In genomic region chr8:70083285-70083684, GRCm38 (mm10) we compare ENCODE assay signal across 7 mouse cellular contexts. TPM values are rescaled to one million over a fixed set of nuclear protein-coding genes. Genes with fewer than 3 reads are reported as not detected.
DNase-seq lines count a peak whose midpoint lies in the region; ATAC-seq and TF ChIP-seq lines count a peak whose summit lies in the region.

TSS of gene Hapln4 (plus strand) at chr8:70083457.

- WGBS in hindbrain, embryonic 13.5 days, result 2% methylated on average over 26 of the region's 26 CpGs
- under 1% methylated on average over 26 of the region's 26 CpGs for WGBS in stomach, embryonic 14.5 days

- H3K4me2 ChIP-seq in CH12.LX (ENCODE audit: insufficient read depth, low read depth, poor library complexity, severe bottlenecking), result no peak within 1 kb of the TSS
- H3K4me2 ChIP-seq in hindbrain, embryonic 13.5 days, result peak within 1 kb of the TSS; percentile 82
- peak within 1 kb of the TSS; percentile 57 for H3K4me2 ChIP-seq in stomach, embryonic 14.5 days (replicated peaks; ENCODE audit: low read depth, low read length)

- in situ Hi-C loops in CH12.LX (cut with MboI; ENCODE audit: low pct_ligation_motif_present, low pct_unique_long_range_greater_than_20kb, low sequenced_read_pairs), result no loop called here

- no peaks in the 10 kb centered on the region for H3K4me1 ChIP-seq in CH12.LX (ENCODE audit: control insufficient read depth in 1 of 2, insufficient read depth in 2 of 2)
- peaks cover 41% of the 10 kb centered on the region for H3K4me1 ChIP-seq in hindbrain, embryonic 13.5 days (replicated peaks)
- peaks cover 14% of the 10 kb centered on the region; the same call in 1 of the 2 replicates for H3K4me1 ChIP-seq in stomach, embryonic 14.5 days (ENCODE audit: control insufficient read depth, insufficient read depth, low read length)

- TF ChIP-seq CTCF in CH12.LX (conservative IDR thresholded peaks at IDR 0.05 in 1 of 2, IDR thresholded peaks at IDR 0.05 in 1 of 2; ENCODE audit: low read depth in 2 of 2, low read length in 2 of 2), result no peak

- H3K36me3 ChIP-seq in CH12.LX (replicated peaks in 1 of 2; ENCODE audit: control insufficient read depth in 1 of 2, insufficient read depth in 1 of 2, low read length in 1 of 2), result peaks cover 8 to 34% of the 10 kb centered on the region in 2 experiments
- H3K36me3 ChIP-seq in hindbrain, embryonic 13.5 days, result peaks cover 20% of the 10 kb centered on the region
- H3K36me3 ChIP-seq in stomach, embryonic 14.5 days (ENCODE audit: control insufficient read depth, insufficient read depth, low read length), result no peaks in the 10 kb centered on the region

- no peak within 1 kb of the TSS for H3K4me3 ChIP-seq in CH12.LX (replicated peaks in 1 of 3; ENCODE audit: low read depth in 2 of 3, low read length in 2 of 3, poor library complexity in 1 of 3)
- H3K4me3 ChIP-seq in hindbrain, embryonic 13.5 days, result peak within 1 kb of the TSS; percentile 48
- peak within 1 kb of the TSS; percentile 30 for H3K4me3 ChIP-seq in stomach, embryonic 14.5 days (ENCODE audit: low read depth, low read length)

- peaks cover 5% of the 10 kb centered on the region for H3K9me3 ChIP-seq in CH12.LX (replicated peaks; ENCODE audit: low read length)
- no peaks in the 10 kb centered on the region for H3K9me3 ChIP-seq in hindbrain, embryonic 13.5 days
- no peaks in the 10 kb centered on the region for H3K9me3 ChIP-seq in stomach, embryonic 14.5 days (ENCODE audit: control insufficient read depth, low read depth, low read length)

- no peak for ATAC-seq in hindbrain, embryonic 13.5 days (ENCODE audit: low FRiP score)
- no peak for ATAC-seq in stomach, embryonic 14.5 days (ENCODE audit: insufficient number of reproducible peaks, insufficient read depth, low FRiP score, low read depth)

- no peak within 1 kb of the TSS for H3K27ac ChIP-seq in CH12.LX (ENCODE audit: insufficient read depth, low read depth)
- no peak within 1 kb of the TSS for H3K27ac ChIP-seq in hindbrain, embryonic 13.5 days
- H3K27ac ChIP-seq in stomach, embryonic 14.5 days (ENCODE audit: low read length), result no peak within 1 kb of the TSS

- no peaks in the 10 kb centered on the region for H3K27me3 ChIP-seq in CH12.LX (replicated peaks)
- peaks cover 74% of the 10 kb centered on the region for H3K27me3 ChIP-seq in hindbrain, embryonic 13.5 days
- H3K27me3 ChIP-seq in stomach, embryonic 14.5 days (ENCODE audit: control insufficient read depth, insufficient read depth, low read length), result peaks cover 59% of the 10 kb centered on the region

- no peaks in the 10 kb centered on the region for H3K79me2 ChIP-seq in CH12.LX (replicated peaks; ENCODE audit: control insufficient read depth, extremely low read depth, insufficient read depth, poor library complexity, severe bottlenecking)

- dilution Hi-C loops in CH12.LX (cut with MboI; ENCODE audit: extremely low pct_ligation_motif_present, extremely low pct_unique_long_range_greater_than_20kb, low sequenced_read_pairs), result no loop called here

- TF ChIP-seq RAD21 in CH12.LX (IDR thresholded peaks at IDR 0.05; ENCODE audit: low read depth, low read length), result no peak

- no peak within 1 kb of the TSS for H3K9ac ChIP-seq in CH12.LX (ENCODE audit: insufficient read depth, low read depth)
- peak within 1 kb of the TSS; percentile 70 for H3K9ac ChIP-seq in hindbrain, embryonic 13.5 days
- no peak within 1 kb of the TSS for H3K9ac ChIP-seq in stomach, embryonic 14.5 days (replicated peaks; ENCODE audit: low read depth, low read length)

- TF ChIP-seq EP300 in CH12.LX (IDR thresholded peaks at IDR 0.05; ENCODE audit: low read length), result no peak

- no peak for TF ChIP-seq POLR2A in CH12.LX (IDR thresholded peaks at IDR 0.05; ENCODE audit: low read depth, low read length)

- DNase-seq in CH12.LX (ENCODE audit: extremely low read depth) (no peak), ZHBTc4 (ENCODE audit: low read depth, low spot score) (peak; percentile 56)
- peak; percentile 69 for DNase-seq in embryo, embryonic 9.5 days (ENCODE audit: extremely low spot score)
- DNase-seq in layer of hippocampus, postnatal 36 days, result peak in 1 of 2 experiments; percentile 53
- DNase-seq in lung, postnatal 4 days, result peak; percentile 20 to 56

TF ChIP-seq in CH12.LX, 34 proteins besides CTCF, POLR2A, EP300 and RAD21:
- peak; percentile 74 for TF ChIP-seq NRF1 (IDR thresholded peaks at IDR 0.05; ENCODE audit: low read depth, low read length)
- no peak for TF ChIP-seq ZKSCAN1 (IDR thresholded peaks at IDR 0.05; ENCODE audit: borderline replicate concordance, low read depth, low read length)

RNA-seq across cellular contexts. Expression of gene Hapln4, which starts in this region (rescaled TPM):
- total RNA-seq in CH12.LX (2012; rRNA removed), result 0.29 and 0.30 TPM in 2 replicates
- total RNA-seq in CH12.LX (2014; rRNA removed), result 0.07 and 0.08 TPM in 2 replicates
- polyA plus RNA-seq in CH12.LX (2012; ENCODE audit: insufficient read length, low read depth), result 0.20 and 0.30 TPM in 2 replicates
- polyA plus RNA-seq in hindbrain, embryonic 13.5 days (2015; fragmentation: Nextera tagmentation; extraction: Ambion mirVana), result 0.39 and 0.75 TPM in 2 replicates
- 10 to 100 TPM; 73.7 to 91.3 TPM for total RNA-seq in layer of hippocampus, postnatal 36 days (2021)
- polyA plus RNA-seq in stomach, embryonic 14.5 days (2014; fragmentation: Nextera tagmentation; extraction: Ambion mirVana), result not detected in 2 replicates

Comparison
In these comparisons a context has a peak if more than half of its experiments do, and no peak if none do; other contexts are left out.
1. RNA of gene Hapln4 (total RNA-seq): 73.7 to 91.3 TPM in layer of hippocampus, postnatal 36 days; 0.07 to 0.30 TPM in CH12.LX; every median in the first group is over 10 times any median in the second.
2. H3K4me3 ChIP-seq: peak in hindbrain, embryonic 13.5 days (single experiment) and stomach, embryonic 14.5 days (single experiment); none in CH12.LX (0 of 3).